Mouse (Mus musculus) CH12.LX (cell line): Measurements from ENCODE around the gene Usp19. TPM values are rescaled to one million over a fixed set of nuclear protein-coding genes. Genes with fewer than 3 reads are reported as not detected.
A peak's percentile ranks its signal among the peaks of the same experiment; 100 is the strongest.

Experiments used
- DNase-seq: peaks from one replicate; pipeline ENCODE4 v3.0.0-alpha.2; 2013; ENCODE audit errors: extremely low read depth
- H3K27ac ChIP-seq: 2 replicates; pipeline ENCODE4 v1.5.1; 2012; ENCODE audit warnings: low read depth, mild to moderate bottlenecking, control low read depth, moderate library complexity; ENCODE audit not compliant: insufficient read depth
- H3K27me3 ChIP-seq: replicated peaks from 2 replicates; pipeline ENCODE3; 2012; ENCODE audit warnings: inconsistent platforms
- H3K36me3 ChIP-seq, 2 experiments: replicated peaks in 1 of 2; 2 replicates each; pipeline versions ENCODE3 to v1.6.1; 2012; ENCODE audit warnings: inconsistent platforms in 1 of 2, low read length in 1 of 2, mild to moderate bottlenecking in 1 of 2, mixed read lengths in 1 of 2, moderate library complexity in 1 of 2; ENCODE audit not compliant: control insufficient read depth in 1 of 2, insufficient read depth in 1 of 2
- H3K4me1 ChIP-seq, 2 experiments: 2 replicates each; pipeline ENCODE4 v1.6.1; 2012; ENCODE audit warnings: inconsistent platforms in 1 of 2, moderate library complexity in 1 of 2; ENCODE audit not compliant: insufficient read depth in 2 of 2, control insufficient read depth in 1 of 2
- H3K4me2 ChIP-seq: 2 replicates; pipeline ENCODE4 v1.6.1; 2012; ENCODE audit warnings: low read depth, mild to moderate bottlenecking, control low read depth; ENCODE audit not compliant: poor library complexity, insufficient read depth, severe bottlenecking
- H3K4me3 ChIP-seq, 3 experiments: fragments of 150-350 bp in 1 of 3; sonication (generic) in 1 of 3; replicated peaks in 1 of 3; 2 replicates each; pipeline versions ENCODE3 to v1.5.1; 2011 to 2012; ENCODE audit warnings: low read depth in 2 of 3, low read length in 2 of 3, mild to moderate bottlenecking in 2 of 3, moderate library complexity in 2 of 3, control low read depth in 1 of 3, improper control_type of control experiment in 1 of 3, inconsistent platforms in 1 of 3, mixed read lengths in 1 of 3; ENCODE audit not compliant: poor library complexity in 1 of 3
- H3K79me2 ChIP-seq: replicated peaks from 2 replicates; pipeline ENCODE4 v1.6.1; 2012; ENCODE audit warnings: mild to moderate bottlenecking, moderate library complexity; ENCODE audit not compliant: control insufficient read depth, poor library complexity, insufficient read depth, severe bottlenecking; ENCODE audit errors: extremely low read depth
- H3K9ac ChIP-seq: 2 replicates; pipeline ENCODE4 v1.6.1; 2012; ENCODE audit warnings: low read depth, mild to moderate bottlenecking, control low read depth, moderate library complexity; ENCODE audit not compliant: insufficient read depth
- H3K9me3 ChIP-seq: replicated peaks from 2 replicates; pipeline ENCODE3; 2012; ENCODE audit warnings: low read length, inconsistent platforms, mixed read lengths
- BHLHE40 ChIP-seq: IDR thresholded peaks from 2 replicates; pipeline ENCODE4 v1.6.1; 2011; ENCODE audit warnings: mild to moderate bottlenecking, low read depth, low read length, improper control_type of control experiment
- CHD1 ChIP-seq: IDR thresholded peaks from 2 replicates; pipeline ENCODE4 v1.6.1; 2012; ENCODE audit warnings: low read depth, low read length, improper control_type of control experiment, inconsistent platforms
- CHD2 ChIP-seq: IDR thresholded peaks from 2 replicates; pipeline ENCODE4 v1.6.1; 2011; ENCODE audit warnings: low read length, improper control_type of control experiment
- CTCF ChIP-seq, 2 experiments: IDR thresholded peaks in 1 of 2; conservative IDR thresholded peaks in 1 of 2; 2 replicates each; pipeline ENCODE4 v1.5.1; 2011 to 2012; ENCODE audit warnings: low read depth in 2 of 2, low read length in 2 of 2, improper control_type of control experiment in 1 of 2, inconsistent platforms in 1 of 2, mild to moderate bottlenecking in 1 of 2, moderate library complexity in 1 of 2
- E2F4 ChIP-seq: IDR thresholded peaks from 2 replicates; pipeline ENCODE4 v1.6.1; 2011; ENCODE audit warnings: low read depth, low read length, improper control_type of control experiment; ENCODE audit not compliant: insufficient replicate concordance
- ELF1 ChIP-seq: IDR thresholded peaks from 2 replicates; pipeline ENCODE4 v1.6.1; 2014; ENCODE audit warnings: low read depth, mild to moderate bottlenecking, inconsistent platforms, low read length, improper control_type of control experiment
- EP300 ChIP-seq: IDR thresholded peaks from 2 replicates; pipeline ENCODE4 v1.6.1; 2011; ENCODE audit warnings: low read length, improper control_type of control experiment
- ETS1 ChIP-seq: conservative IDR thresholded peaks from 2 replicates; pipeline ENCODE4 v1.6.1; 2012; ENCODE audit warnings: low read depth, mild to moderate bottlenecking, inconsistent platforms, low read length, improper control_type of control experiment, moderate library complexity
- GABPA ChIP-seq: IDR thresholded peaks from 2 replicates; pipeline ENCODE4 v1.6.1; 2012; ENCODE audit warnings: low read depth, low read length, improper control_type of control experiment, inconsistent platforms; ENCODE audit not compliant: insufficient replicate concordance
- HCFC1 ChIP-seq: IDR thresholded peaks from 2 replicates; pipeline ENCODE4 v1.6.1; 2012; ENCODE audit warnings: low read depth, mild to moderate bottlenecking, inconsistent platforms, low read length, improper control_type of control experiment
- IRF4 ChIP-seq: IDR thresholded peaks from 2 replicates; pipeline ENCODE4 v1.6.1; 2014; ENCODE audit warnings: low read depth, mild to moderate bottlenecking, inconsistent platforms, low read length, improper control_type of control experiment
- JUN ChIP-seq: IDR thresholded peaks from 2 replicates; pipeline ENCODE4 v1.6.1; 2011; ENCODE audit warnings: low read depth, mild to moderate bottlenecking, low read length, improper control_type of control experiment, moderate library complexity; ENCODE audit not compliant: insufficient read depth
- JUND ChIP-seq: conservative IDR thresholded peaks from 2 replicates; pipeline ENCODE4 v1.6.1; 2011; ENCODE audit warnings: low read depth, low read length, improper control_type of control experiment
- KAT2A ChIP-seq: IDR thresholded peaks from 2 replicates; pipeline ENCODE4 v1.6.1; 2012; ENCODE audit warnings: low read length, improper control_type of control experiment, inconsistent platforms; ENCODE audit not compliant: insufficient replicate concordance
- MAFK ChIP-seq: IDR thresholded peaks from 2 replicates; pipeline ENCODE4 v1.6.1; 2011; ENCODE audit warnings: low read length, improper control_type of control experiment; ENCODE audit not compliant: insufficient replicate concordance
- MAX ChIP-seq: IDR thresholded peaks from 2 replicates; pipeline ENCODE4 v1.6.1; 2011; ENCODE audit warnings: low read length, improper control_type of control experiment
- MAZ ChIP-seq: IDR thresholded peaks from 2 replicates; pipeline ENCODE4 v1.6.1; 2012; ENCODE audit warnings: low read depth, mild to moderate bottlenecking, inconsistent platforms, low read length, improper control_type of control experiment, moderate library complexity
- MEF2A ChIP-seq: IDR thresholded peaks from 2 replicates; pipeline ENCODE4 v1.6.1; 2014; ENCODE audit warnings: low read depth, mild to moderate bottlenecking, inconsistent platforms, low read length, improper control_type of control experiment, borderline replicate concordance
- MXI1 ChIP-seq: IDR thresholded peaks from 2 replicates; pipeline ENCODE4 v1.6.1; 2011; ENCODE audit warnings: mild to moderate bottlenecking, low read depth, low read length, improper control_type of control experiment
- MYC ChIP-seq: IDR thresholded peaks from 2 replicates; pipeline ENCODE4 v1.6.1; 2011; ENCODE audit warnings: low read depth, mild to moderate bottlenecking, improper control_type of control experiment, low read length
- NELFE ChIP-seq: IDR thresholded peaks from 2 replicates; pipeline ENCODE4 v1.6.1; 2011; ENCODE audit warnings: low read depth, low read length, improper control_type of control experiment
- NRF1 ChIP-seq: IDR thresholded peaks from 2 replicates; pipeline ENCODE4 v1.6.1; 2014; ENCODE audit warnings: low read depth, mild to moderate bottlenecking, inconsistent platforms, low read length, improper control_type of control experiment, moderate library complexity
- PAX5 ChIP-seq: IDR thresholded peaks from 2 replicates; pipeline ENCODE4 v1.6.1; 2012; ENCODE audit warnings: low read length, inconsistent platforms, mixed read lengths
- POLR2A ChIP-seq: IDR thresholded peaks from 2 replicates; pipeline ENCODE4 v1.6.1; 2011; ENCODE audit warnings: low read depth, mild to moderate bottlenecking, improper control_type of control experiment, low read length
- POLR2AphosphoS2 ChIP-seq: IDR thresholded peaks from 2 replicates; pipeline ENCODE4 v1.6.1; 2011; ENCODE audit warnings: low read depth, low read length, improper control_type of control experiment
- RAD21 ChIP-seq: IDR thresholded peaks from 2 replicates; pipeline ENCODE4 v1.6.1; 2011; ENCODE audit warnings: low read depth, mild to moderate bottlenecking, low read length, improper control_type of control experiment, moderate library complexity
- RCOR1 ChIP-seq: conservative IDR thresholded peaks from 2 replicates; pipeline ENCODE4 v1.6.1; 2012; ENCODE audit warnings: low read depth, mild to moderate bottlenecking, inconsistent platforms, low read length, improper control_type of control experiment
- SIN3A ChIP-seq: IDR thresholded peaks from 2 replicates; pipeline ENCODE4 v1.6.1; 2012; ENCODE audit warnings: low read length, improper control_type of control experiment, inconsistent platforms
- SMC3 ChIP-seq: IDR thresholded peaks from 2 replicates; pipeline ENCODE4 v1.6.1; 2011; ENCODE audit warnings: low read depth, low read length, improper control_type of control experiment
- TBP ChIP-seq: conservative IDR thresholded peaks from 2 replicates; pipeline ENCODE4 v1.6.1; 2011; ENCODE audit warnings: low read depth, low read length, improper control_type of control experiment
- TCF12 ChIP-seq: IDR thresholded peaks from 2 replicates; pipeline ENCODE4 v1.6.1; 2014; ENCODE audit warnings: low read depth, mild to moderate bottlenecking, inconsistent platforms, low read length, improper control_type of control experiment
- UBTF ChIP-seq: IDR thresholded peaks from 2 replicates; pipeline ENCODE4 v1.6.1; 2012; ENCODE audit warnings: low read depth, mild to moderate bottlenecking, inconsistent platforms, low read length, improper control_type of control experiment, moderate library complexity
- USF1 ChIP-seq: IDR thresholded peaks from 2 replicates; pipeline ENCODE4 v1.6.1; 2014; ENCODE audit warnings: low read depth, mild to moderate bottlenecking, inconsistent platforms, low read length, improper control_type of control experiment
- USF2 ChIP-seq: conservative IDR thresholded peaks from 2 replicates; pipeline ENCODE4 v1.6.1; 2011; ENCODE audit warnings: low read depth, low read length, improper control_type of control experiment
- ZC3H11A ChIP-seq: IDR thresholded peaks from 2 replicates; pipeline ENCODE4 v1.6.1; 2012; ENCODE audit warnings: low read depth, mild to moderate bottlenecking, inconsistent platforms, low read length, improper control_type of control experiment
- ZKSCAN1 ChIP-seq: IDR thresholded peaks from 2 replicates; pipeline ENCODE4 v1.6.1; 2012; ENCODE audit warnings: low read depth, inconsistent platforms, low read length, improper control_type of control experiment, borderline replicate concordance
- ZMIZ1 ChIP-seq: IDR thresholded peaks from 2 replicates; pipeline ENCODE4 v1.6.1; 2012; ENCODE audit warnings: low read depth, mild to moderate bottlenecking, inconsistent platforms, low read length, improper control_type of control experiment
- ZNF384 ChIP-seq: IDR thresholded peaks from 2 replicates; pipeline ENCODE4 v1.6.1; 2012; ENCODE audit warnings: low read depth, low read length, improper control_type of control experiment, inconsistent platforms
- dilution Hi-C: fragments of 300-500 bp; cut with MboI; formaldehyde crosslinking; loops from 2 replicates; pipeline ENCODE4 v1.14.3; 2020; ENCODE audit warnings: low sequenced_read_pairs; ENCODE audit not compliant: extremely low pct_unique_long_range_greater_than_20kb, extremely low pct_ligation_motif_present
- in situ Hi-C: fragments of 300-500 bp; cut with MboI; formaldehyde crosslinking; loops from 3 replicates; pipeline ENCODE4 v1.14.3; 2019; ENCODE audit warnings: low sequenced_read_pairs, low pct_ligation_motif_present, low pct_unique_long_range_greater_than_20kb, mixed read lengths
- polyA plus RNA-seq: library from polyadenylated mRNA; unstranded; fragments of >175 nt; gene quantifications from 2 replicates; pipeline ENCODE4 v1.2.1, GENCODE M21; 2012; ENCODE audit warnings: low read depth; ENCODE audit not compliant: insufficient read length
- total RNA-seq, 2 experiments: library from RNA; depleted of rRNA; stranded (reverse); fragments of 300-350 nt in 1 of 2; fragments of >200 nt in 1 of 2; gene quantifications; 2 replicates each; pipeline ENCODE4 v1.2.3; 2012 to 2014

Usp19 gene
- total RNA-seq (2012; rRNA removed) (68.7 and 69.9 TPM in 2 replicates), total RNA-seq (2014; rRNA removed) (36.5 TPM in 2 replicates), polyA plus RNA-seq (84.2 and 106 TPM in 2 replicates)

GRCm38 (mm10) chr9:108490559-108491285 lies at the start of gene Usp19:
Usp19 (plus strand) TSS chr9:108490602.
- peaks cover 3% of the 10 kb centered on the region for H3K27me3 ChIP-seq

DNA sequence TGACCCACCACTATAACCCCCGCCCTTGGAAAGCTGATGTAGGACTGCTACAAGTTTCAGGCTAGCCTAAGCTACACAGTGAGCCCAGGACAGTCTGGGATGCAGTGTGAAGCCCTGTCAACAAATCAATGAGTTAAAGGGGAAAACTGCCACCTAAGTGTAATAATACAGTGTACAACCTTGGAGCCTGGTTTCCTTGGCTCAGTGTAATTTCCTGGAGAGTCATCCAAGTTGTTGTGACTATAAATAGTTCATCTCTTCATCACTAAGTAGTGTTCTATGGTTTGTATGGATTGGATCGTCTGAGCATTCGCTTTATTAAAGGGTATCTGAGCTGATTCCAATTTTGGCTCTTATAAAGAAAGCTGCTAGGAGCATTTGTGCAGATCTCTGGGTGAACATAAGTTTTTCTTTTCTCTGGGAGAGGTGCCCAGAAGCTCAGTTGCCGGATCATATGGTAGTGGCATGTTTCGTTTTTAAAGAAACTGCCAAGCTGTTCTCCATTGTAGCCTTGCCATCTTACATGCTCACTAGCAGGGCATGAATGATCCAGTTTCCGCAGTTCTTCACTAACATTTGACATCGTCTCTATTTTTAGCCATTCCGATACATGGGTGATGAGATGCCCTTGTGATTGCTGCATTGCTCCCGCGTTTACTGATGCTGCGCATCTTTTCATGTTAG lies 49.0 kb upstream of the Usp19 start:
- H3K27ac ChIP-seq = no peak overlapping the region
- TF ChIP-seq USF2 (no peak), ZMIZ1 (no peak), POLR2A (no peak), ELF1 (no peak), IRF4 (no peak), CTCF (conservative IDR thresholded peaks at IDR 0.05 in 1 of 2, IDR thresholded peaks at IDR 0.05 in 1 of 2; ENCODE audit: low read depth in 2 of 2, low read length in 2 of 2) (no peak), KAT2A (no peak)
- no peak for DNase-seq
- H3K79me2 ChIP-seq = no peaks in the 10 kb centered on the region
- in situ Hi-C loops = no loop called here
- no peak overlapping the region for H3K4me2 ChIP-seq
- H3K4me3 ChIP-seq = no peak overlapping the region
- peaks cover 0 to 6% of the 10 kb centered on the region in 2 experiments; a peak in 2 of 4 replicates for H3K4me1 ChIP-seq
- peaks cover 23% of the 10 kb centered on the region for H3K27me3 ChIP-seq
- H3K9me3 ChIP-seq = no peaks in the 10 kb centered on the region
- dilution Hi-C loops = no loop called here
- no peaks in the 10 kb centered on the region for H3K36me3 ChIP-seq
- H3K9ac ChIP-seq = no peak overlapping the region

More at GRCm38 (mm10) chr9:108490559-108491285, at the start of gene Usp19:
- peak; percentile 97 for DNase-seq
- Histone ChIP-seq H3K9ac (peak within 1 kb of the TSS; percentile 99), H3K36me3 (peaks cover 31 to 38% of the 10 kb centered on the region in 2 experiments), H3K79me2 (peaks cover 24% of the 10 kb centered on the region), H3K4me3 (peak within 1 kb of the TSS; percentile 93 to 98 (median 94)), H3K9me3 (no peaks in the 10 kb centered on the region), H3K4me1 (peaks cover 11 to 31% of the 10 kb centered on the region in 2 experiments), H3K27ac (peak within 1 kb of the TSS; percentile 74), H3K4me2 (peak within 1 kb of the TSS; percentile 79)
- in situ Hi-C loops (no loop called here), dilution Hi-C loops (no loop called here)
- TF ChIP-seq ETS1 (peak; percentile 27; the same call in 1 of the 2 replicates), KAT2A (peak; percentile 79; the same call in 1 of the 2 replicates), MAZ (peak; percentile 97), CTCF (conservative IDR thresholded peaks at IDR 0.05 in 1 of 2, IDR thresholded peaks at IDR 0.05 in 1 of 2; ENCODE audit: low read depth in 2 of 2, low read length in 2 of 2) (no peak), ZMIZ1 (peak; percentile 74), USF1 (no peak), MAFK (no peak), GABPA (no peak; the same call in 1 of the 2 replicates), MAX (peak; percentile 60; the same call in 1 of the 2 replicates), BHLHE40 (peak; percentile 11; the same call in 1 of the 2 replicates), ELF1 (peak; percentile 86), MYC (0 out of 2 replicates have a peak, but pooled peaks have one; percentile 22), POLR2A (peak; percentile 84), HCFC1 (peak; percentile 90), SIN3A (peak; percentile 97), RCOR1 (peak; percentile 72; the same call in 1 of the 2 replicates), TBP (0 out of 2 replicates have a peak, but pooled peaks have one; percentile 61), RAD21 (no peak), NRF1 (peak; percentile 45; the same call in 1 of the 2 replicates), JUN (no peak), UBTF (no peak), ZNF384 (no peak), ZKSCAN1 (no peak), ZC3H11A (no peak), USF2 (no peak), CHD1 (no peak), MXI1 (peak; percentile 77), IRF4 (peak; percentile 70; the same call in 1 of the 2 replicates), EP300 (no peak), SMC3 (no peak), PAX5 (no peak), JUND (no peak), MEF2A (peak; percentile 79), E2F4 (0 out of 2 replicates have a peak, but pooled peaks have one; percentile 66), TCF12 (peak; percentile 77), POLR2AphosphoS2 (no peak), CHD2 (peak; percentile 82), NELFE (peak; percentile 87)
